Comparison of ENCODE assay signal across 8 mouse cellular contexts in genomic region chr1:187608261-187608921, GRCm38 (mm10). TPM values are rescaled to one million over a fixed set of nuclear protein-coding genes. Genes with fewer than 3 reads are reported as not detected.
DNase-seq lines count a peak whose midpoint lies in the region; ATAC-seq and TF ChIP-seq lines count a peak whose summit lies in the region.

Esrrg (plus strand) TSS chr1:187608791.

- no peak for DNase-seq in ES-E14 (ENCODE audit: low read depth, low spot score)
- DNase-seq in adrenal gland, postnatal 14 days, result peak; percentile 83
- DNase-seq in gastrocnemius, adult 8-10 months (ENCODE audit: low spot score in 2 of 2), result no peak
- no peak for DNase-seq in hindbrain, postnatal 0 days (ENCODE audit: low spot score)
- no peak for DNase-seq in left cerebral cortex, postnatal 4 days
- no peak for DNase-seq in right cerebral cortex, postnatal 25 days
- no peak for DNase-seq in right cerebral cortex, postnatal 36 days (ENCODE audit: low spot score in 2 of 2)

- H3K4me2 ChIP-seq in hindbrain, postnatal 0 days (ENCODE audit: low read depth, low read length), result peak within 1 kb of the TSS; percentile 85
- H3K4me2 ChIP-seq in neural tube, embryonic 15.5 days, result peak within 1 kb of the TSS; percentile 89

- peaks cover 0 to 8% of the 10 kb centered on the region in 2 experiments; a peak in 1 of 4 replicates for H3K4me1 ChIP-seq in ES-E14 (ENCODE audit: control insufficient read depth in 2 of 2, insufficient read depth in 2 of 2, low read length in 2 of 2, poor library complexity in 1 of 2)
- peaks cover 15% of the 10 kb centered on the region; the same call in 1 of the 2 replicates for H3K4me1 ChIP-seq in hindbrain, postnatal 0 days (ENCODE audit: insufficient read depth, low read length)
- peaks cover 65% of the 10 kb centered on the region for H3K4me1 ChIP-seq in neural tube, embryonic 15.5 days

- intact Hi-C loops in left cerebral cortex, postnatal 4 days (cut with DNase I), result no loop called here

- no peak for ATAC-seq in hindbrain, postnatal 0 days
- ATAC-seq in neural tube, embryonic 15.5 days (ENCODE audit: low FRiP score), result no peak

- H3K9me3 ChIP-seq in ES-E14 (ENCODE audit: control insufficient read depth, insufficient read depth, low read depth, low read length), result no peaks in the 10 kb centered on the region
- no peaks in the 10 kb centered on the region for H3K9me3 ChIP-seq in hindbrain, postnatal 0 days (ENCODE audit: low read length)
- no peaks in the 10 kb centered on the region for H3K9me3 ChIP-seq in neural tube, embryonic 15.5 days (replicated peaks)

- in situ Hi-C loops in ES-E14 (cut with MboI; ENCODE audit: low sequenced_read_pairs in 2 of 2, unreplicated experiment in 2 of 2), result no loop called here

- H3K27ac ChIP-seq in ES-E14 (ENCODE audit: insufficient read depth, low read depth, low read length, poor library complexity, severe bottlenecking), result no peak within 1 kb of the TSS
- no peak within 1 kb of the TSS for H3K27ac ChIP-seq in hindbrain, postnatal 0 days
- no peak within 1 kb of the TSS for H3K27ac ChIP-seq in neural tube, embryonic 15.5 days (replicated peaks)

- peak within 1 kb of the TSS; percentile 14 to 39; a peak in 3 of 4 replicates for H3K4me3 ChIP-seq in ES-E14 (ENCODE audit: insufficient read depth in 1 of 2, low read depth in 1 of 2, low read length in 2 of 2, poor library complexity in 1 of 2, severe bottlenecking in 1 of 2)
- H3K4me3 ChIP-seq in hindbrain, postnatal 0 days (ENCODE audit: low read length), result peak within 1 kb of the TSS; percentile 47
- peak within 1 kb of the TSS; percentile 47 for H3K4me3 ChIP-seq in neural tube, embryonic 15.5 days (replicated peaks)

- no peak for TF ChIP-seq CTCF in hindbrain, postnatal 0 days (IDR thresholded peaks at IDR 0.05; ENCODE audit: low read depth)

- 3% methylated on average over 21 of the region's 21 CpGs for WGBS in hindbrain, postnatal 0 days
- WGBS in neural tube, embryonic 15.5 days, result 4% methylated on average over 21 of the region's 21 CpGs

- H3K27me3 ChIP-seq in hindbrain, postnatal 0 days (ENCODE audit: insufficient read depth, low read length), result peaks cover 33% of the 10 kb centered on the region
- peaks cover 81% of the 10 kb centered on the region for H3K27me3 ChIP-seq in neural tube, embryonic 15.5 days (replicated peaks)

- H3K9ac ChIP-seq in ES-E14 (ENCODE audit: insufficient read depth, low read depth, low read length, poor library complexity, severe bottlenecking), result no peak within 1 kb of the TSS
- peak within 1 kb of the TSS; percentile 24; the same call in 1 of the 2 replicates for H3K9ac ChIP-seq in hindbrain, postnatal 0 days (replicated peaks; ENCODE audit: low read length)
- H3K9ac ChIP-seq in neural tube, embryonic 15.5 days (replicated peaks), result peak within 1 kb of the TSS; percentile 34; the same call in 1 of the 2 replicates

- no peaks in the 10 kb centered on the region for H3K36me3 ChIP-seq in ES-E14 (ENCODE audit: control insufficient read depth, insufficient read depth, low read length, poor library complexity, severe bottlenecking)
- H3K36me3 ChIP-seq in hindbrain, postnatal 0 days (ENCODE audit: insufficient read depth, low read length), result no peaks in the 10 kb centered on the region
- H3K36me3 ChIP-seq in neural tube, embryonic 15.5 days, result no peaks in the 10 kb centered on the region

TF ChIP-seq in ES-E14, 5 proteins besides CTCF, POLR2A, EP300 and RAD21:
- TF ChIP-seq HCFC1 (IDR thresholded peaks at IDR 0.05; ENCODE audit: borderline replicate concordance, insufficient read depth, low read length) (no peak), MAFK (IDR thresholded peaks at IDR 0.05; ENCODE audit: insufficient read depth, low read depth, low read length) (no peak), CHD2 (IDR thresholded peaks at IDR 0.05; ENCODE audit: low read depth, low read length) (no peak), ZC3H11A (IDR thresholded peaks at IDR 0.05; ENCODE audit: borderline replicate concordance, low read depth, low read length) (no peak)

RNA-seq across cellular contexts. Expression of gene Esrrg, which starts in this region (rescaled TPM):
- total RNA-seq in ES-E14 (2012; rRNA removed), result 0.05 and 0.09 TPM in 2 replicates
- total RNA-seq in adrenal gland, postnatal 14 days (2021), result 11.5 and 17.7 TPM in 2 replicates
- 10 to 100 TPM; 15.2 to 29.3 (median 24.2) TPM for total RNA-seq in gastrocnemius, adult 8-10 months (2022)
- 41.6 and 51.6 TPM in 2 replicates for total RNA-seq in hindbrain, postnatal 0 days (2014; rRNA removed)
- 25.7 and 28.0 TPM in 2 replicates for polyA plus RNA-seq in hindbrain, postnatal 0 days (2015; fragmentation: Nextera tagmentation; extraction: Ambion mirVana)
- total RNA-seq in left cerebral cortex, postnatal 4 days (2021), result 10 to 100 TPM; 15.7 to 19.6 TPM
- polyA plus RNA-seq in neural tube, embryonic 15.5 days (2015; fragmentation: Nextera tagmentation; extraction: Ambion mirVana), result 27.5 and 31.6 TPM in 2 replicates

Comparison
In these comparisons a context has a peak if more than half of its experiments do, and no peak if none do; other contexts are left out.
1. RNA of gene Esrrg (total RNA-seq): 41.6 to 51.6 TPM in hindbrain, postnatal 0 days, 15.2 to 29.3 TPM in gastrocnemius, adult 8-10 months, 15.7 to 19.6 TPM in left cerebral cortex, postnatal 4 days and 11.5 to 17.7 TPM in adrenal gland, postnatal 14 days; 0.05 to 0.09 TPM in ES-E14; every median in the first group is over 10 times any median in the second.
2. Peak in every context shown above with its lines, with median percentiles within 50 percentile points of each other: H3K4me3 ChIP-seq.